Mouse (Mus musculus): ENCODE results near the gene Slc9a8.

- TF ChIP-seq CTCF (IDR thresholded peaks at IDR 0.05; ENCODE audit: extremely low read depth, insufficient read depth, insufficient read length, insufficient replicate concordance) (no peak), POLR2A (IDR thresholded peaks at IDR 0.05; ENCODE audit: low read depth, low read length) (no peak)
Measured at GRCm38 (mm10) chr2:167435631-167436030, 14.1 kb downstream of the Slc9a8 start.

Data from spleen, adult 2 months (tissue).